In the genomic region with DNA sequence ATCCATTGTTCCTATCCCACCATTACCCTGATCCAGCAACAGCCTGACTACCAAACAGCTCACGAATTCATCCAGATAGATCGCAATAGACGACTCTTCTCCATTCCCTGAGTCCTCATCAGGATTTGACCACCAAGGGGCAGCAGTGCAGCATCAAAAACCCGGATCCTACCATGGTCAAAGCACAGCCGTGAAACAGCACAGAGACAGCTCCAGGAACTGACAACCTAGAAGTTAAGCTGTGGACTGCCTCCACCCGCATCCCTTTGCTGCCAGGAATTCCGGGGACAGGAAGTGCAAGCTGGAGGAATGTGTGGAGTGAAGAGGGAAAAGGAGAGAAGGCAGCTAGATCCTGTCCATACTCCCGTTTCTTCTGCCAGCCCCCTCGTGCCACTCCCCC, we compare ENCODE assay signal across 1 mouse cellular context.
TF ChIP-seq lines count a peak whose summit lies in the region.

No protein-coding gene starts in this region.

TF ChIP-seq in C2C12, 6 proteins besides CTCF, POLR2A, EP300 and RAD21 (continued from another document):
- TF ChIP-seq FOSL1 (IDR thresholded peaks at IDR 0.05; ENCODE audit: insufficient read depth, low read length, poor library complexity, severe bottlenecking) (no peak), USF1 (IDR thresholded peaks at IDR 0.05; ENCODE audit: low read depth) (no peak), CEBPB (IDR thresholded peaks at IDR 0.05; ENCODE audit: low read depth) (no peak)
